Mouse (Mus musculus) G1E (cell line): Measurements from ENCODE around the gene Ccdc186.

ENCODE experiments used
- CTCF ChIP-seq: IDR thresholded peaks from 2 replicates; pipeline ENCODE4 v1.5.1; 2012; ENCODE audit warnings: low read depth, low read length, inconsistent platforms, mixed read lengths
- GATA1 ChIP-seq: IDR thresholded peaks from 2 replicates; pipeline ENCODE4 v1.6.1; 2012; ENCODE audit warnings: borderline replicate concordance, low read length, inconsistent platforms, mixed read lengths

DNA sequence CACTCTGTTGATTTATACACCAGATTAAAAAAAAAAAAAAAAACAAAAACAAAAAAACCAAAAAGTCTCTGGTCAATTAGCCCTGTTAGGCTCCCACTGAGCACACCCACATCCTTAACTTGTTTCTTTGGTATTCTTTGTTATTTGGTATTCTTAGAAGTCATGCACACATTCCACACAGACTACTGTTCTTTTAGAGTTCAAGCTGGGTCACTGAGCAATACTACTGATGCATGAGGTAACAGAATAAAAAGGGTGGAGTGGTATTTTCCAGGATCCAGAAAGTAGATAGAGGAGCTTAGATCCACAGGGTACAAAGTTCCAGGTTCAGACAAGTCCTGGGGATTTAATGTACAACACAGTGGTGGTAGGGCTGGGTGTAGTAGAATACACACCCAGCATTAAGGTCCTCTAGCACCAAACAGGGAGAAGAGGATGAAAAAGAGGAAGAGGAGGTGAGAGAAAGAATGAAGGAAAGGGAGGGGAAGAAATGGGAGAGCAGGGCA lies 11.3 kb downstream of the Ccdc186 start:
- no peak for TF ChIP-seq CTCF
- no peak for TF ChIP-seq GATA1
